Mouse (Mus musculus) inflammation-experienced regulatory T-cells (primary cell): ENCODE results near the gene Cfap77. TPM values are rescaled to one million over a fixed set of nuclear protein-coding genes. Genes with fewer than 3 reads are reported as not detected.

ENCODE experiments used
- polyA plus RNA-seq, 2 experiments: library from polyadenylated mRNA; unstranded; fragments of 100-300 nt; shearing (Covaris generic); gene quantifications; one replicate each; pipeline ENCODE4 v1.2.1; 2017

The Cfap77 gene
- polyA plus RNA-seq = 1 to 10 TPM in 1 of 2 experiments, under 1 TPM in 1; 0.68 to 2.1 TPM

DNA sequence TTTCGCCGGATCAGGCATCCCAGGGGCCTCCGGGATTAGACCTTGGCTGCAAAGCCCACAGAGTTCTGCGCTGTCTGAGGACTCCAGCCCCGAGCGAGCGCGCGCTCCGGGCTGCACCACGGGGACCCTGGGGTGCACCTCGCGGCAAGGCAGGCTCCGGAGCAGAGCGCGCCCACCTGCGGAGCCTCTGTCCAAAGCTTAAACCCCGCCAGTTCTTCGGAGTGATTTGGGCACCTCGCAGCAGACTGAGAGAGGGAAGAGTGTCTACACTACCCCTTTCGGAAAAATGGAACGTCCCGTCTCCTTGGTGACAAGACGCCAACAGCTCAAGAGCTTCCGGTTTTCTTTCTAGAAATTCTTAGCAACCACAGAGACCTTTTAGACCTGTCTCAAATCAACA lies at the start of gene Cfap77:
Gene Cfap77 (minus strand): TSS at position 76 of the 400 bp plus-strand sequence.

DNA sequence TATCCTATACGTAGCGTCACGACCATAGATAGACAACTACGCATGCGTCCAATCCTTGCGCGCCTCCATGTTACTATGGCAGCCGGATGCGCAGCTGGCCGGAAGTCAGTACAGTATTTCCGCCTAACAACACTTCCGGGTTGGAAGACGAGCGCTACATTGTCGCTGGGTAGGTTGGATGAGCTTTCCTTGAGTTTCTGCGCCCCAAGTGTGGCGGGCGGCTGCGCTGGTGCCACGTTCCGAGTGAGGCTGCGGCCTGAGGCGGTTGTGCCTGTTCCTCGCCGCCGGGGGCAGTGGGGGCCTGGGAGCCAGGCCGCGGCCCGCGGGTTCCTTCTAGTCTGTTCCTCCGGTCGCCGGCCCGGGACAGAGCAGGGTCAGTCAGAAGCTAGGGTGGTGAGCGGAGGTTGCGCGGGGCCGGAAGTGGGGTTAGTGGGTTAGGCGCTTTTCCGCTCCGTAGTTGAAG lies 5.3 kb upstream of the Cfap77 start, which contains the start of gene Ttf1:
Gene Ttf1 (plus strand): TSS at position 128 of the 463 bp plus-strand sequence.

DNA sequence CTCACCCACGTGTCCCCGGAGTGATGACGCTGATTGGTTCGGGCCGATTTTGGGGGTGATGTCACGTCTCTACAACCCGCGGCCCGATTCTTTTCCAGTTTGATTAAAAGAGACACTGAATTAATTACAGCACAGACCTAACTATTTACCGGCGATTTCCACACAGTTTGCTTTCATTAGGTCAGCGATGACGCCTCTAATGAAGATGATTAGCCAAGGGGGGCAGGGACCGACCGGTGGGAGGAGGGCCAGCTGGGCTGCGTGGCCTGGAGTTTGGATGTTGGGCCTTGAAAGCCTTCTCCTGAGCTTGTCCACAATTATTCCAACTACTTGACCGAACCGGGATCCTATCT lies 138.4 kb downstream of the Cfap77 start, which contains the start of gene Barhl1:
Gene Barhl1 (minus strand): TSS at position 156 of the 353 bp plus-strand sequence.

Other genes with a start within 250 kb of the Cfap77 start
- 10 to 100 TPM; 11.9 to 13.8 TPM for gene Gtf3c4, start 214.7 kb downstream of the Cfap77 start, polyA plus RNA-seq
- gene Ddx31, start 214.7 kb downstream of the Cfap77 start, polyA plus RNA-seq = 10 to 100 TPM; 26.1 to 29.3 TPM
- not detected for gene Barhl1, start 138.4 kb downstream of the Cfap77 start, polyA plus RNA-seq
- gene Ttf1, start 5.2 kb upstream of the Cfap77 start, polyA plus RNA-seq = 10 to 100 TPM; 24.4 to 28.7 TPM
- 10 to 100 TPM; 59.0 to 61.4 TPM for gene Setx, start 69.1 kb upstream of the Cfap77 start, polyA plus RNA-seq
- 1 to 10 TPM; 5.6 to 7.2 TPM for gene Ntng2, start 197.9 kb upstream of the Cfap77 start, polyA plus RNA-seq